Comparison of ENCODE assay signal across 17 mouse cellular contexts in genomic region chr12:105884515-105885323, GRCm38 (mm10).
DNase-seq lines count a peak whose midpoint lies in the region; ATAC-seq lines count a peak whose summit lies in the region.
"Had no signal": no experiment of that assay in that cellular context is flagged by ENCODE, and none has a peak within 500 bp of the region (broad histone marks: within the 10 kb centered on the region; RNA-seq: fewer than 3 reads in every experiment).

No protein-coding gene starts in this region.

- H3K27me3 ChIP-seq in limb, embryonic 13.5 days = peaks cover 17% of the 10 kb centered on the region
- peaks cover 17% of the 10 kb centered on the region for H3K27me3 ChIP-seq in limb, embryonic 10.5 days (ENCODE audit: low read depth, poor library complexity, severe bottlenecking)
- H3K27me3 ChIP-seq in hindbrain, embryonic 16.5 days (replicated peaks; ENCODE audit: control insufficient read depth, insufficient read depth, low read length) = no peaks in the 10 kb centered on the region; the same call in 1 of the 2 replicates
- H3K27me3 ChIP-seq: liver, embryonic 13.5 days had no signal

- no peaks in the 10 kb centered on the region for H3K36me3 ChIP-seq in limb, embryonic 13.5 days
- H3K36me3 ChIP-seq in limb, embryonic 10.5 days = no peaks in the 10 kb centered on the region
- H3K36me3 ChIP-seq in hindbrain, embryonic 16.5 days (ENCODE audit: control insufficient read depth, insufficient read depth, low read length) = no peaks in the 10 kb centered on the region
- H3K36me3 ChIP-seq: liver, embryonic 13.5 days had no signal

- H3K9me3 ChIP-seq in limb, embryonic 13.5 days = peaks cover under 1% of the 10 kb centered on the region; the same call in 1 of the 2 replicates
- H3K9me3 ChIP-seq in limb, embryonic 10.5 days (replicated peaks) = no peaks in the 10 kb centered on the region
- peaks cover under 1% of the 10 kb centered on the region for H3K9me3 ChIP-seq in hindbrain, embryonic 16.5 days (ENCODE audit: control insufficient read depth, low read length)
- H3K9me3 ChIP-seq: liver, embryonic 13.5 days had no signal

- no peak overlapping the region for H3K27ac ChIP-seq in limb, embryonic 13.5 days
- no peak overlapping the region for H3K27ac ChIP-seq in limb, embryonic 10.5 days
- H3K27ac ChIP-seq in hindbrain, embryonic 16.5 days (ENCODE audit: low read depth, low read length) = no peak overlapping the region
- H3K27ac ChIP-seq: left cerebral cortex, adult 2 months; liver, embryonic 13.5 days had no signal

- ATAC-seq in limb, embryonic 13.5 days (ENCODE audit: low FRiP score, low read depth) = no peak
- no peak for ATAC-seq in hindbrain, embryonic 16.5 days
- no peak for ATAC-seq in activated CD4-positive, CD25-positive, alpha-beta regulatory T cell, adult 4 months
- ATAC-seq: inflammation-experienced regulatory T-cells, adult 6 months had no signal

- 0 out of 2 replicates have a peak overlapping the region, but pooled peaks have one; percentile 4 for H3K4me2 ChIP-seq in limb, embryonic 13.5 days (replicated peaks)
- peak overlapping the region; percentile 14; the same call in 1 of the 2 replicates for H3K4me2 ChIP-seq in hindbrain, embryonic 16.5 days (ENCODE audit: low read length)
- H3K4me2 ChIP-seq: heart, embryonic 11.5 days; liver, embryonic 13.5 days had no signal

- no peak for DNase-seq in limb, embryonic 10.5 days (ENCODE audit: low spot score)
- peak; percentile 39 to 57 for DNase-seq in kidney, postnatal 4 days
- DNase-seq in layer of hippocampus, postnatal 25 days (ENCODE audit: extremely low spot score in 1 of 2, low spot score in 1 of 2) = no peak
- DNase-seq in urinary bladder, adult 2 months (ENCODE audit: low spot score) = no peak
- DNase-seq in spleen, postnatal 10 days (ENCODE audit: low spot score in 2 of 2) = no peak
- DNase-seq: gastrocnemius, postnatal 14 days; liver, embryonic 13.5 days; lung, postnatal 36 days; right cerebral cortex, adult 18-20 months had no signal

- no peak overlapping the region for H3K9ac ChIP-seq in limb, embryonic 13.5 days
- no peak overlapping the region for H3K9ac ChIP-seq in hindbrain, embryonic 16.5 days (ENCODE audit: low read depth, low read length)
- H3K9ac ChIP-seq: liver, embryonic 13.5 days had no signal

- H3K4me3 ChIP-seq in limb, embryonic 13.5 days = no peak overlapping the region
- no peak overlapping the region for H3K4me3 ChIP-seq in limb, embryonic 10.5 days
- H3K4me3 ChIP-seq in hindbrain, embryonic 16.5 days (ENCODE audit: low read length) = no peak overlapping the region
- H3K4me3 ChIP-seq: erythroblast, embryonic 14.5 days; left cerebral cortex, adult 2 months; liver, embryonic 13.5 days; myocyte had no signal

- H3K4me1 ChIP-seq in limb, embryonic 13.5 days = no peaks in the 10 kb centered on the region
- H3K4me1 ChIP-seq in limb, embryonic 10.5 days = peaks cover 14% of the 10 kb centered on the region
- H3K4me1 ChIP-seq in hindbrain, embryonic 16.5 days (ENCODE audit: control insufficient read depth, insufficient read depth, low read depth, low read length) = peaks cover 3% of the 10 kb centered on the region; the same call in 1 of the 2 replicates
- H3K4me1 ChIP-seq: liver, embryonic 13.5 days had no signal

- 30% methylated on average over 22 of the region's 22 CpGs for WGBS in limb, embryonic 13.5 days
- WGBS in limb, embryonic 10.5 days = 29% methylated on average over 22 of the region's 22 CpGs
- 29% methylated on average over 22 of the region's 22 CpGs for WGBS in hindbrain, embryonic 16.5 days

Comparison
In these comparisons a context has a peak if more than half of its experiments do, and no peak if none do; other contexts are left out.
1. DNase-seq: peak in kidney, postnatal 4 days (2 of 2); none in limb, embryonic 10.5 days (single experiment), layer of hippocampus, postnatal 25 days (0 of 2), urinary bladder, adult 2 months (single experiment) and spleen, postnatal 10 days (0 of 2).